In the genomic region with DNA sequence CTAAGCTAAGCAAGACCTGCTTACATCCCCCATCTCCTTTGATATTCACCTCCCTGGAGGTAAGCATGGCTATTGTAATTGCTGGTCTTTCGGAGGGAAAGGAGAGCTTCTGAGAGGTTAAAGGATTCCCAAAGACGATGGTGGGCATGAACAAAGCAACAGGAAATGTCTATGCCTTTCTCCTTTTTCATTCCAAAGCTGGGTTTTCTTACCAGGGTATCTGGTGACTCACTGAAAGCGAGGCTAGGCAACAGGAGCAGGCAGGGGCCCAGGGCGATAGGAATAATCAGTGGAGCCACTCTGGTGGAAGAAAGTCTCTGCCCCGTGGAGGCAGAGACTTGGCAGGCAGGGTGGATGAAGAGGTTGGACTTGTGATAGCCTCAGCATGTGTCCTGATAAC, we compare ENCODE assay signal across 8 mouse cellular contexts. TPM values are rescaled to one million over a fixed set of nuclear protein-coding genes. Genes with fewer than 3 reads are reported as not detected.
DNase-seq lines count a peak whose midpoint lies in the region; ATAC-seq lines count a peak whose summit lies in the region.

Gene Rerg (minus strand): TSS at position 272 of the 400 bp plus-strand sequence.

- no peak for DNase-seq in kidney, postnatal 4 days
- no peak for DNase-seq in adrenal gland, postnatal 10 days
- no peak for DNase-seq in hindbrain, embryonic 10.5 days (ENCODE audit: low spot score)
- DNase-seq in midbrain, embryonic 11.5 days (ENCODE audit: low spot score, missing footprints), result no peak
- DNase-seq in cerebellum, adult 11 months, result no peak
- no peak for DNase-seq in kidney, adult 9 months
- no peak for DNase-seq in yolk sac, embryonic 10.5 days (ENCODE audit: low spot score)

- H3K9ac ChIP-seq in kidney, embryonic 14.5 days (ENCODE audit: low read depth, low read length), result peak within 1 kb of the TSS; percentile 69
- H3K9ac ChIP-seq in midbrain, embryonic 11.5 days (ENCODE audit: low read length), result peak within 1 kb of the TSS; percentile 26; the same call in 1 of the 2 replicates

- H3K36me3 ChIP-seq in kidney, embryonic 14.5 days (ENCODE audit: control insufficient read depth, insufficient read depth, low read length), result no peaks in the 10 kb centered on the region
- H3K36me3 ChIP-seq in hindbrain, embryonic 10.5 days, result no peaks in the 10 kb centered on the region
- no peaks in the 10 kb centered on the region for H3K36me3 ChIP-seq in midbrain, embryonic 11.5 days (ENCODE audit: control insufficient read depth, insufficient read depth, low read length)

- peak within 1 kb of the TSS; percentile 55 for H3K4me3 ChIP-seq in kidney, embryonic 14.5 days (ENCODE audit: low read length)
- peak within 1 kb of the TSS; percentile 65 for H3K4me3 ChIP-seq in hindbrain, embryonic 10.5 days
- H3K4me3 ChIP-seq in midbrain, embryonic 11.5 days (ENCODE audit: low read depth, low read length), result peak within 1 kb of the TSS; percentile 34

- WGBS in kidney, embryonic 14.5 days, result 17% methylated on average over 5 of the region's 5 CpGs
- 8% methylated on average over 5 of the region's 5 CpGs for WGBS in hindbrain, embryonic 10.5 days
- 11% methylated on average over 5 of the region's 5 CpGs for WGBS in midbrain, embryonic 11.5 days

- H3K9me3 ChIP-seq in kidney, embryonic 14.5 days (ENCODE audit: control insufficient read depth, low read length), result no peaks in the 10 kb centered on the region
- H3K9me3 ChIP-seq in hindbrain, embryonic 10.5 days, result no peaks in the 10 kb centered on the region
- no peaks in the 10 kb centered on the region for H3K9me3 ChIP-seq in midbrain, embryonic 11.5 days (ENCODE audit: control insufficient read depth, low read length)

- H3K4me1 ChIP-seq in kidney, embryonic 14.5 days (ENCODE audit: control insufficient read depth, insufficient read depth, low read length), result peaks cover 10% of the 10 kb centered on the region; the same call in 1 of the 2 replicates
- H3K4me1 ChIP-seq in hindbrain, embryonic 10.5 days (replicated peaks), result peaks cover 22% of the 10 kb centered on the region
- H3K4me1 ChIP-seq in midbrain, embryonic 11.5 days (ENCODE audit: control insufficient read depth, insufficient read depth, low read length), result no peaks in the 10 kb centered on the region

- H3K4me2 ChIP-seq in kidney, embryonic 14.5 days (replicated peaks; ENCODE audit: low read depth, low read length), result peak within 1 kb of the TSS; percentile 95
- H3K4me2 ChIP-seq in midbrain, embryonic 11.5 days, result peak within 1 kb of the TSS; percentile 70

- H3K27ac ChIP-seq in kidney, embryonic 14.5 days (ENCODE audit: low read depth, low read length), result no peak within 1 kb of the TSS
- H3K27ac ChIP-seq in hindbrain, embryonic 10.5 days, result peak within 1 kb of the TSS; percentile 79
- H3K27ac ChIP-seq in midbrain, embryonic 11.5 days (ENCODE audit: low read depth, low read length), result no peak within 1 kb of the TSS

- ATAC-seq in kidney, embryonic 14.5 days (ENCODE audit: low FRiP score, low TSS enrichment), result no peak; the same call in 1 of the 2 replicates
- no peak for ATAC-seq in midbrain, embryonic 11.5 days (ENCODE audit: low FRiP score)

- no peaks in the 10 kb centered on the region for H3K27me3 ChIP-seq in kidney, embryonic 14.5 days (ENCODE audit: control insufficient read depth, insufficient read depth, low read length)
- peaks cover 33% of the 10 kb centered on the region for H3K27me3 ChIP-seq in hindbrain, embryonic 10.5 days (ENCODE audit: insufficient read depth, poor library complexity, severe bottlenecking)
- peaks cover 10% of the 10 kb centered on the region for H3K27me3 ChIP-seq in midbrain, embryonic 11.5 days (ENCODE audit: control insufficient read depth, insufficient read depth, low read length)

RNA-seq across cellular contexts. Expression of gene Rerg, which starts in this region (rescaled TPM):
- 8.8 and 13.2 TPM in 2 replicates for polyA plus RNA-seq in kidney, embryonic 14.5 days (2014; fragmentation: Nextera tagmentation; extraction: Ambion mirVana)
- 10 to 100 TPM; 81.0 to 82.3 TPM for total RNA-seq in adrenal gland, postnatal 10 days (2021)
- 0.65 and 1.5 TPM in 2 replicates for polyA plus RNA-seq in hindbrain, embryonic 10.5 days (2016; fragmentation: Nextera tagmentation; extraction: Ambion mirVana)
- polyA plus RNA-seq in midbrain, embryonic 11.5 days (2014; fragmentation: Nextera tagmentation; extraction: Ambion mirVana), result 1.00 and 1.0 TPM in 2 replicates
